Mouse (Mus musculus) adrenal gland, postnatal 4 days (tissue): ENCODE measurements around the gene Bcl2. TPM values are rescaled to one million over a fixed set of nuclear protein-coding genes. Genes with fewer than 3 reads are reported as not detected.

Experiments used
- DNase-seq, 2 experiments: peaks; one replicate each; pipeline ENCODE4 v3.0.0; 2021 to 2022; ENCODE audit warnings: low spot score in 2 of 2, mixed read lengths in 2 of 2
- microRNA-seq: library from miRNA; unstranded; fragments of <30 nt; microRNA quantifications from one replicate; pipeline ENCODE4 v1.2.0, GENCODE M21; 2021
- total RNA-seq, 2 experiments: library from RNA; stranded (reverse); gene quantifications; 2 replicates each; pipeline ENCODE4 v1.2.3; 2021

The Bcl2 gene
- total RNA-seq, 2 experiments from 2014 or later = 9.1 to 13.3 TPM

- DNase-seq = no peak
Observed at GRCm38 (mm10) chr1:106523009-106523408, 191.1 kb downstream of the Bcl2 start.

GRCm38 (mm10) chr1:106517591-106518177 is 196.4 kb downstream of the Bcl2 start:
- no peak for DNase-seq

GRCm38 (mm10) chr1:106517099-106517498 is 197.0 kb downstream of the Bcl2 start:
- DNase-seq = no peak

GRCm38 (mm10) chr1:106515611-106516010 is 198.5 kb downstream of the Bcl2 start:
- no peak for DNase-seq

- no peak for DNase-seq
Observed at GRCm38 (mm10) chr1:106513890-106514643, 200.0 kb downstream of the Bcl2 start.

- no peak for DNase-seq
Observed at GRCm38 (mm10) chr1:106513481-106513880, 200.6 kb downstream of the Bcl2 start.

- DNase-seq = peak; percentile 21 to 47
Observed at GRCm38 (mm10) chr1:106511593-106511992, 202.5 kb downstream of the Bcl2 start.

GRCm38 (mm10) chr1:106507556-106507955 is 206.5 kb downstream of the Bcl2 start:
- DNase-seq = no peak

- DNase-seq = no peak
Observed at GRCm38 (mm10) chr1:106503910-106504309, 210.2 kb downstream of the Bcl2 start.

GRCm38 (mm10) chr1:106503407-106503806 is 210.7 kb downstream of the Bcl2 start:
- no peak for DNase-seq

- DNase-seq = no peak
Observed at GRCm38 (mm10) chr1:106497999-106498398, 216.1 kb downstream of the Bcl2 start.

Small RNAs within 50 kb of the gene (microRNA-seq; reads per million reads assigned to microRNA genes)
- gene Mir3473f = not detected

Other genes with a start within 250 kb of the Bcl2 start
- gene Kdsr, start 45.5 kb upstream of the Bcl2 start, total RNA-seq = 10 to 100 TPM; 26.3 to 30.8 TPM
- 100 to 1,000 TPM; 128 to 129 TPM for gene Vps4b, start 82.5 kb upstream of the Bcl2 start, total RNA-seq
- gene Serpinb5, start 146.9 kb upstream of the Bcl2 start, total RNA-seq = not detected
- not detected for gene Serpinb12, start 220.2 kb upstream of the Bcl2 start, total RNA-seq